Mouse (Mus musculus) erythroblast, embryonic 14.5 days (primary cell): Measurements from ENCODE around the gene Tas2r105.

Experiments used
- GATA1 ChIP-seq: IDR thresholded peaks from 2 replicates; pipeline ENCODE4 v1.6.1; 2012; ENCODE audit warnings: low read length, inconsistent platforms, mixed read lengths
- TAL1 ChIP-seq: IDR thresholded peaks from 3 replicates; pipeline ENCODE4 v1.6.1; 2012; ENCODE audit warnings: low read length, inconsistent platforms, mixed read lengths

- TF ChIP-seq TAL1 (no peak), GATA1 (no peak)
These were observed 25.5 kb upstream of the Tas2r105 start for GRCm38 (mm10) chr6:131712803-131713202.
